Mouse (Mus musculus): ENCODE results near the gene Mia3.
"Not testable (repeated sequence)": the region's sequence is repeated elsewhere in the genome, so short reads cannot be mapped to it uniquely, and the experiment has no call there.

Gene Mia3

DNA sequence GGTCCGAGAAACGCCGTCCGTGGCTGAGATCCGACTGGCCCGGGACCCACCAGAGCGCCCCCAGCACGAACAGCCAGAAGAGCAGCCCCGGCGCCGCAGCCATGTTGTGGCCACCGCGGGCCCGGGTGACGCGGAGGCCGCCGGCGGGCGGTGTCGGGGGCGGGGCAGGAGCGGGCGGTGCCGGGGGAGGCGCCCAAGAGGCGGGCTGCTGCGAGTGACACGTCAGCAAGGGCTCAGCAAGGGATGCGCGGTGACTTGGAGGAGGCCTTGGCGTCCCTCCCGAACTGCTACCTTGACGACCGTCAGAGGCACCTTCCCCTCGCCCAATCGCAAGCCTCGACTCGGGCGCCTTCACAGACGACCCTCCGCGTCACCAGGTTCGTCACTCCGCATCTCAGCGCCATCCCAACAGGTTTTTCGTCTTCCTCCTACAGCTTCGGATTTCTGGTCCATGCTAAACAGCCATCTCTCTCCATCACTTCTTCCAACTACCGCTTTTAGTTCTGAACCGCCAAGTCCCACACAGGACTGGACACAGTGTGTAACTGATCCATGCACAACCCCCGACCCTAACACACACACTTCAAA, at the start of gene Mia3:
TSS of gene Mia3 (minus strand) at position 127 of the 588 bp plus-strand sequence.
- peak; percentile 97 for DNase-seq

DNA sequence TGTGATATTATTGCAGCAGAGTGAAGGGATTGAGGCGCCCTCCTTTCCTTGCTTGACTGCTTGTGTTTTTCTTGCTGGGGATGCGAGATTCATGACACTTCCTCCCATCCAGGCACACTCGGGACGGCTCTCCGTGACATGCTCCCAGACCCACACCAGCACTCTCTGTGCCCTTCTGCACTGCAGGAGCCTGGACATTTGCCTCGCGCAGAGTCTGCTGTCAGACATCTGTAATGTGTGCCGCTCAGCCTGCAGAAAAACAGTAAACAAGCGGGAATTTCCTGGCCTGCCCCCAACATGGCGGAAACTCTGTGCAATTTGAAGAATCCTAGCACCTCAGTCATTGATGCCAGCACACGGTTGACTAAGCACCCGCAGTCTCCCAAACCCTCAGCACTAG, 48.5 kb upstream of the Mia3 start, which contains the start of gene Hhipl2:
TSS of gene Hhipl2 (plus strand) at position 343 of the 400 bp plus-strand sequence.
- DNase-seq = peak; percentile 26

DNA sequence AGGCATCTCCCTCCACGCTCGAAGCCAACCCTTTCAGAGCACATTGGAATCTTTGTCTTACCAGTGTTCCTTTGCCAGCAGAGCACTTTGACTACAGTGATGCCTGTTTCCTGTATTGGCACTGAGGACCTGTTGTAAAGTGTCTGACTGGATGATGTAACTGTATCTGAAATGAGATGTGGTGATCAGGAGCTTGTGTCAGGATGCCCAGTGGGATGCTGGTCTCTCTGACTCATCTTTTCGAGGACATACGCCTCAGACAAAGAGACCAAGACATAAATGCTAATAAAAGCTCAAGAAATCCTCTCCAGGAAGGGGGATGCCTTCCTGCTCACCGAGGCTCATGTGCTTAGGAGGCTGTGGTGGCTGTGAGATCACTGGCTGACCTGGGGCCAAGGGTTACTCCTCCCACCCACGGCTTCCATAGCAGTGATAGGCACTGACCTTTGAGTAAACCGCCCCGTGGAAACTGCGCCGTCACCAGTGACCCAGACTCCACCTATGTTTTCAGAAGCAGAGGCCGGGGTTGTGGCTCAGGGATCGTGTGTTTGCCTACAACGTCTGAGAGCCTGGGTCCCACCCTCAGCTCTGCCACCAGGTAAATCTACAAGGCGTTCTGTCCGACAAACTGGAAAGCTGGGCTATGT, 44.9 kb upstream of the Mia3 start:
- no peak for DNase-seq

- DNase-seq = no peak
Observed at GRCm38 (mm10) chr1:183403396-183403795, 34.0 kb upstream of the Mia3 start.

DNA sequence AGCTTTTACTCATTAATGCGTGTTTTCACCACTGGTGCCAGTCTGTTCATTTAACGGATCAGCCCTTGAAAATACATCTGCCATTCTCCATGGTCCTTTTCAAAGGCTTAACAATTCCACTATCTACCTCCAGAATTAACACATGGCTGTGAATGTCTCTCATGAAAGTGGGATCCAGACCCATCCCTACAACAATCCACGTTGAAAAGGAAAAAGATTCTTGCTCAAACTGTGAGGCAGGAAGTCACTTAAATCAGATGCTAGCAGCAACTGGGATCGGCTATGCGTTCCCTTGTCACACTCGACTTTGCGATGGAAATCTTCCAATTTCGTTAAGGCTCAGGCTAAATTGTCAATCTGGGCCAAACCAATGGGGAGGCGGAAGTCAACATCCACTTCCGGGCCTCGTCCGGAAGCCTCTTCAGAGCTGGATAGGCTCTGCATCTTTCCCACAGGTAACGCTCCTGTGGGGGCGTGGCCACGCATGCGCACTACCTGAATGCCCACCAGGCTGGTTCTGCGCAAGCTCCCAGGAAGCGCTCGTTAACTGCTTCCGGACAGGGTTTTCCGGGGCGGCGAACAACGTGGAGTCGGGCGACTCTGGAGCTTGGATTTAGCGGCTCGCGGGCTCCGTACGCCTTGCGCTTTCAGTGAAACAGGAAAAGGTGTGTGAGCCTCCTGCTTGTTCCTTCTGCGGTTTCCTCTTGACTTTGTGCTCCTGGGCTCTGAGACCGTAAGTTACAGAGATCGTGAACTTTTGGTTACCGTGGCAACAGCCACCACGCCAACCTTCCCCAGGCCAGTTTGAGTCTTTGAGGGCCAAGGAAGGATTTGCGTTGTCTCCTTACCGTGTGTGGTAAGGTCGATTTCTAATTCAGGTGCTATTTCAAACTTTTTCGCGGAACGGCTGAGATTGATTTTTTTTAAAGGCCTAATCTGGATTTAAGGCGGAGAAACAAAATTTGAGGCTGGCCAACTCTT, 19.4 kb upstream of the Mia3 start, which contains the start of gene Taf1a:
TSS of gene Taf1a (plus strand) at position 556 of the 981 bp plus-strand sequence.
- peak; percentile 94 for DNase-seq

GRCm38 (mm10) chr1:183387421-183387820, 18.1 kb upstream of the Mia3 start:
- DNase-seq = not testable (repeated sequence)

GRCm38 (mm10) chr1:183382621-183383020, 13.3 kb upstream of the Mia3 start:
- DNase-seq = no peak

DNA sequence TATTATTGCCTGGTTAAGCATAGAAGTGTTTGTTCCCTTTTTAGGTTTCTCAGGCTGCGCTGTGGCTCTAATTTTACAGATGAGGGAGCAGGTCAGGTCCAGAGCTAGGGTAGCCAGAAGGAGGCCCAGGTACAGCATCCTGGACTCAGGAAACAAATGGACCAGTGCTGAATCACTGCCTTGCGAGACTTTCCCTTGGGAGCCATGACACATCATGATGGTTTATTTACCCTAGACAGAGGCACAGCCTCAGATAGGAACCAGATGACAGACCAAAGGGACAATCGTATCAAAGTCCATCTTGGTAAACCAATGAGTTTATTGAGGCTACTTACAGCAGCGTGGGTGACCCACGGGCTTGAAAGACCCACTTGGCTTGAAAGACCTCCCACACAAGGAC, 12.5 kb upstream of the Mia3 start:
- no peak for DNase-seq

GRCm38 (mm10) chr1:183379376-183379775, 10.0 kb upstream of the Mia3 start:
- DNase-seq = not testable (repeated sequence)

GRCm38 (mm10) chr1:183378321-183378941, 9.1 kb upstream of the Mia3 start:
- no peak for DNase-seq

DNA sequence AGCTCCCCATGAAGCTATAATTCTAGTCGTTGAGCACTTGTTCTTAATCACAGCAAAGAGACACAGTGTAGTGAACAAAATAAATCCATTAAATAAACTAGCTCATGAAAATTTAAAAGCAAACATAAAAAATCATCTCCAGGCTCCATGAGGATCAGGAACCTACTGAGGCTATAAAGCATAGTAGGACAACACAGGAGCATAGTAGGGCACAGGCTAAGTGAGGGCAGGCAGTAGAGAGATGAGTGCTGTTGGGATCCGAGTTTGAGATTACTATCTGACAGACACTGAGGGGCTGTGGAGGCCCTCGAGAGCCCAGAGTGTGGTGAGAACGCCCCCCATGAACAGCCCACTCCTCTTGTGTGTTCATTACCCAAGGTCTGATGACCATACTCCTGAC, 7.7 kb upstream of the Mia3 start:
- no peak for DNase-seq

- DNase-seq = no peak
Observed at GRCm38 (mm10) chr1:183374728-183375127, 5.4 kb upstream of the Mia3 start.

DNA sequence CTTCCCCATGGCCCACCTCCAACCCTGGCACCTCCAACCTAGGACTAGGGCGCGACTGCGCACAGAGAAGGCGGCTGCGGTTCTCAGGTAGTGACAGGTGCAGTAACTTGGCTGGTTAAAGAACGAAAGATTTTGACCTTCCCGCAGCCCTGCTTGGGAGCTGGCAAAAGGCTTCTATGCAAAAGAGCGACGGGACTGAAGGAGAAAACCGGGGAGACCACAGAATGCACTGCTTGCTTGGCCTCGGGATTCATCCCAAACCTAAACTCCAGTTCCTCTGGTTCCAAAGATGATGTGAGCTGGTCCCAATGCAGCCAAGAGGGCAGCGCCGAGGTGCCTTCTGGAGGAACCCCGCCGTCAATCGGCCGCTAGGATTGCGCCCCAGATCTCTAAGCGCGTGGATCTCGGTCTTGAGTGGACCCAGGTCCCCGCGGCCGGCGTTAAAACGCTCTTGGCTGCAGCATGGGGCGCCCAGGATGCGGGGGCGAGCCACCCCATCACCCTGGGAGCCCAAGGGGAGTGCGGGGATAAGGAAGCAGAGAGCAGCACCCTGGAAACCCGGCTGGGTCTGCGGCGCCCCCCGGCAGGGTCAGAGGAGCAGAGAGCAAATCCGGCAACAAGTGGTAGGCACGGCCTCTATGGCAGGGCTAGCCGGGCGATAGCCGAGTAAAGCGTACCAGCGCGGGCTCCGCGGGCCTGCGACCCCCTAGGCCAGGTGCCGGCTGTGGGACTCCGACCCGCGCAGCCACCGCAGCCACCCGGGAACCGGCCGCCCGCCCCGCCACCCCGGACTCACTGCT, 552 bp downstream of the Mia3 start:
- DNase-seq = no peak

GRCm38 (mm10) chr1:183366361-183366760, 3.0 kb downstream of the Mia3 start:
- DNase-seq = no peak

DNA sequence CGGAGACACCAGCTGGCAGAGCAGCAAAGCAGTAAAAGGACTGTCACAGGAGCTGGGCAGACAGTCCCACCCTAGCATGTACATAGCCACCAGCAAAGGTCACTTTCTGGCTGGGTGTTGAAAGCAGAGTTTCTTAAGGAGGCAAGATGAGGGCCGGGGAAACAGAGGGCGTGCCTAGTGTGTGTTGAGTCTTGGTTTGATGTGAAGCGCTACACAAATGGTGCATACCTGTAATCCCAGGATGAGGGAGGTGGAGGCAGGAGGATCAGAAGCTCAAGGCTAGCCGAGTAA, 5.8 kb downstream of the Mia3 start:
- no peak for DNase-seq

DNA sequence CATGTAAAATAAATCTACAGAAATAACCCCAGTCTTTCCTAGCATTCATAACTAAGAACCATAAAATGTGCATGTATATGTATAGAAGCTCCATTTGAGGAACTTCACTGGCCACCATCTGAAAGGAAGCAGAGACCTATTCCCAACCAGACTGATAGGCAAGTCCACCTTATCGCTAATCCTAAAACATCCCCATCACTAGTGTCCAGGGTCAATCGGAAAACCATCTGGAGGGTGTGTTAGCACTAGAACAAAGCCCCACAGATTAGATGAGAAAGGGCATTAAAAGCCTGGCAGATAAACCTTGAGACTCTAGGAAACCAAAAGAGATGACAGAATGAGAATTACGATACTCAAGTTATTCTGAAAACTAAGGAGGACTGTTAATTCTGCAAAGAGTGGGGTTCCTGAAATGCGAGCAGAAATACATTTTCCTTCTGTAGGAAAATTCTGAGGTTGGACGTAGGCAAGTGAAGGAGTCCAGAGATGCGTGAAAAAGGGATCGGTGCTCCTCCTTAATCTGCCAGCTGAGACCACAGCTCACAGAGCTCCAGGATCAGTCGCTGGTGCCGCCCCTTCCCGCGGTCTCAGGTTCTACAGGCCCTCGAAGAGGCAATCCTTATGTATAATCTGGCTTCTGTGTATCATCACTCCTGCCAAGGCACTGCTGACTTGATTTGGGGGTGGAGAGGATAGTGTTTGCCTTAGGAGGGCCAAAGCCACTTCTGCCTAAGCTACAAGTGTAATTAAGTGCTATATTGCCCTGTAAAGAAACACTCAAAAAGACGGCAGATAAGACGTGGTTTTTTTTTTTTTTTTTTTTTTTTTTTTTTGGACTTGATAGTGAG, 6.4 kb downstream of the Mia3 start:
- DNase-seq = no peak

DNA sequence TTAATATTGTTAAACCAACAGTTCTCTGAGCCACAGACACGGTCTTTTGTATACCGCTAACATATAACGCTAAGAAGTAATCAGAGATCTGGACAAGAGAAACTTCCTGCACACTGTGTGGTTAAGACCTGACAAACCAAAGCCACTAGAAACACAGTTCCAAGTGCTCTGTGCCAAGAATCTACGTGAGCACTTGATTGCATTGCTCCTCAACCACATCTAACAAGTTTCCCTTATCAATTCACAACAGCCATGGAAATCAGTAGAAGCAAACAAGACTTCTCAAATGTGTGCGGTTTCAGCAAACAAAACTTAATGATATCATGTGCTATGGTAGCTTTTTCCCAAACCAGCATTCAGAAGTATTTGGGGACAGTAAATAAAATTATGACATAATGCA, 7.1 kb downstream of the Mia3 start:
- no peak for DNase-seq

GRCm38 (mm10) chr1:183358901-183359300, 10.5 kb downstream of the Mia3 start:
- DNase-seq = no peak

- DNase-seq = peak; percentile 57
Observed at GRCm38 (mm10) chr1:183349840-183350239, 19.5 kb downstream of the Mia3 start.

DNA sequence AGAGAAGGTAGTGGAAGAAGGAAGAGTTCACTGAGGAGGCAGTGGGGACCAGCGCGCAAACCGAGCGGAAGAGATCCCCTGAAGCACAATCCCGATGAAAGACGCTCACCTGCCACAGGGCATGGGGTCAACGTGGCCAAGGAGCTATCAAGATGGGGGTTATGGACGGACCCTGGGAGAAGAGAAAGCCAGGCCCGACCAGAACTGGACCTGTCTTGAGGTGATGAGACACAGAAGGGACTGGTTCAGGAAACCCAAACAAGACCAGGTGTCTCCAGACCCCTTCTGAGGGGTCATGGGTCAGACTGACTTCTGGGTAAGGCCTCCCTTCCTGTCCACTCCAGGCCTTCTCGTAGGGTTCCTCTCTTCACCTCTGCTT, 23.5 kb downstream of the Mia3 start:
- DNase-seq = no peak
